Mouse (Mus musculus) spleen, adult 2 months (tissue): ENCODE data around the gene Galnt4. TPM values are rescaled to one million over a fixed set of nuclear protein-coding genes. Genes with fewer than 3 reads are reported as not detected.

Experiments used
- DNase-seq, 2 experiments: peaks; one replicate each; pipeline versions ENCODE4 v3.0.0 to v3.0.0-alpha.2; 2012 to 2021; ENCODE audit warnings: low spot score in 2 of 2, low read depth in 1 of 2
- H3K27ac ChIP-seq: fragments of 200-500 bp; 2 replicates; pipeline ENCODE4 v1.5.1; 2012; ENCODE audit warnings: low read length, inconsistent platforms; ENCODE audit not compliant: insufficient read depth
- H3K27me3 ChIP-seq: fragments of 200-500 bp; 2 replicates; pipeline ENCODE4 v1.6.1; 2012; ENCODE audit warnings: mild to moderate bottlenecking, moderate library complexity, low read length, inconsistent platforms; ENCODE audit not compliant: control insufficient read depth, insufficient read depth
- H3K36me3 ChIP-seq: fragments of 200-500 bp; 2 replicates; pipeline ENCODE4 v1.6.1; 2012; ENCODE audit warnings: mild to moderate bottlenecking, low read length, inconsistent platforms; ENCODE audit not compliant: control insufficient read depth, insufficient read depth
- H3K4me1 ChIP-seq: fragments of 200-500 bp; 2 replicates; pipeline ENCODE4 v1.6.1; 2011; ENCODE audit warnings: inconsistent platforms; ENCODE audit not compliant: control insufficient read depth, insufficient read depth, insufficient read length
- H3K4me3 ChIP-seq: fragments of 200-500 bp; 2 replicates; pipeline ENCODE4 v1.5.1; 2011; ENCODE audit warnings: mild to moderate bottlenecking, inconsistent platforms; ENCODE audit not compliant: insufficient read depth, insufficient read length; ENCODE audit errors: extremely low read depth
- CTCF ChIP-seq: fragments of 200-500 bp; IDR thresholded peaks from 2 replicates; pipeline ENCODE4 v1.5.1; 2011; ENCODE audit warnings: mild to moderate bottlenecking, inconsistent platforms; ENCODE audit not compliant: insufficient read depth, insufficient read length, insufficient replicate concordance; ENCODE audit errors: extremely low read depth
- POLR2A ChIP-seq: fragments of 200-500 bp; IDR thresholded peaks from 2 replicates; pipeline ENCODE4 v1.6.1; 2011; ENCODE audit warnings: low read depth, low read length, inconsistent platforms
- WGBS: fragments of 180-500 bp; shearing (Covaris S2); methylation state at CpG from one replicate; pipeline ENCODE4 v1.1.7; 2018; 5-methylcytosine and 5-hydroxymethylcytosine counted together
- polyA plus RNA-seq: library from polyadenylated mRNA; depleted of rRNA; stranded (reverse); fragments of >200 nt; gene quantifications from 2 replicates; pipeline ENCODE4 v1.2.3, GENCODE M21; 2012

The Galnt4 gene
- polyA plus RNA-seq, 1 experiment, result 1.5 TPM

- no peak overlapping the region for H3K4me3 ChIP-seq
- peak in 1 of 2 experiments; percentile 58 for DNase-seq
- TF ChIP-seq POLR2A (no peak), CTCF (peak; percentile 43; the same call in 1 of the 2 replicates)
- H3K4me1 ChIP-seq, result no peaks in the 10 kb centered on the region; the same call in 1 of the 2 replicates
- WGBS, result 53% methylated on average over 10 of the region's 10 CpGs
- no peaks in the 10 kb centered on the region for H3K36me3 ChIP-seq
- no peaks in the 10 kb centered on the region for H3K27me3 ChIP-seq
- H3K27ac ChIP-seq, result no peak overlapping the region
Measured at GRCm38 (mm10) chr10:99097374-99097773, 10.6 kb upstream of the Galnt4 start.

- TF ChIP-seq CTCF (no peak), POLR2A (no peak)
- H3K36me3 ChIP-seq, result peaks cover 1% of the 10 kb centered on the region; the same call in 1 of the 2 replicates
- DNase-seq, result no peak
- peaks cover 9% of the 10 kb centered on the region; the same call in 1 of the 2 replicates for H3K4me1 ChIP-seq
- H3K27ac ChIP-seq, result no peak overlapping the region
- H3K4me3 ChIP-seq, result no peak overlapping the region
- H3K27me3 ChIP-seq, result no peaks in the 10 kb centered on the region
- 89% methylated on average over 3 of the region's 3 CpGs for WGBS
Measured at GRCm38 (mm10) chr10:99105522-99105921, 2.4 kb upstream of the Galnt4 start.

GRCm38 (mm10) chr10:99106311-99106702, 1.7 kb upstream of the Galnt4 start:
- Histone ChIP-seq H3K36me3 (peaks cover 1% of the 10 kb centered on the region; the same call in 1 of the 2 replicates), H3K4me1 (peaks cover 15% of the 10 kb centered on the region; the same call in 1 of the 2 replicates), H3K4me3 (peak overlapping the region; percentile 99), H3K27me3 (no peaks in the 10 kb centered on the region), H3K27ac (peak overlapping the region; percentile 98; the same call in 1 of the 2 replicates)
- DNase-seq, result no peak
- TF ChIP-seq POLR2A (no peak), CTCF (no peak)
- WGBS, result 28% methylated on average over 8 of the region's 8 CpGs

- peaks cover 1% of the 10 kb centered on the region; the same call in 1 of the 2 replicates for H3K36me3 ChIP-seq
- TF ChIP-seq POLR2A, result no peak
- TF ChIP-seq CTCF, result no peak
- peak within 1 kb of the TSS; percentile 99 for H3K4me3 ChIP-seq
- WGBS, result under 1% methylated on average over 104 of the region's 106 CpGs
- no peaks in the 10 kb centered on the region for H3K27me3 ChIP-seq
- peaks cover 18% of the 10 kb centered on the region; the same call in 1 of the 2 replicates for H3K4me1 ChIP-seq
- DNase-seq, result peak; percentile 55 to 75
- peak within 1 kb of the TSS; percentile 98 for H3K27ac ChIP-seq
Measured at GRCm38 (mm10) chr10:99106703-99107631, 992 bp upstream of the Galnt4 start, which contains the start of gene Poc1b. Poc1b (plus strand) TSS chr10:99107036.

GRCm38 (mm10) chr10:99108431-99108982, 548 bp downstream of the Galnt4 start:
- no peak for DNase-seq
- WGBS, result 53% methylated on average over 12 of the region's 12 CpGs
- Histone ChIP-seq H3K36me3 (peaks cover 1% of the 10 kb centered on the region; the same call in 1 of the 2 replicates), H3K4me1 (peaks cover 18% of the 10 kb centered on the region; the same call in 1 of the 2 replicates), H3K4me3 (peak overlapping the region; percentile 99), H3K27me3 (no peaks in the 10 kb centered on the region), H3K27ac (peak overlapping the region; percentile 98)
- TF ChIP-seq POLR2A (no peak), CTCF (no peak)

GRCm38 (mm10) chr10:99113533-99113932, 5.6 kb downstream of the Galnt4 start:
- peaks cover 1% of the 10 kb centered on the region; the same call in 1 of the 2 replicates for H3K36me3 ChIP-seq
- WGBS, result 69% methylated on average over 3 of the region's 3 CpGs
- H3K4me3 ChIP-seq, result no peak overlapping the region
- no peak for TF ChIP-seq CTCF
- no peak for TF ChIP-seq POLR2A
- peaks cover 23% of the 10 kb centered on the region; the same call in 1 of the 2 replicates for H3K4me1 ChIP-seq
- H3K27ac ChIP-seq, result no peak overlapping the region
- no peak for DNase-seq
- H3K27me3 ChIP-seq, result no peaks in the 10 kb centered on the region
